Mouse (Mus musculus) midbrain, postnatal 0 days (tissue): ENCODE data around the gene Mrpl33. TPM values are rescaled to one million over a fixed set of nuclear protein-coding genes. Genes with fewer than 3 reads are reported as not detected.

Experiments used
- ATAC-seq: fragments of 200-750 bp; cut with Nextera tagmentation; 2 replicates; pipeline ENCODE4 v1.8.0; 2017; ENCODE audit warnings: moderate number of reproducible peaks, mild to moderate bottlenecking, moderate TSS enrichment, moderate library complexity; ENCODE audit not compliant: low FRiP score
- DNase-seq: peaks from one replicate; pipeline ENCODE4 v3.0.0-alpha.2; 2015; ENCODE audit warnings: low spot score
- H3K27ac ChIP-seq: fragments of 300-500 bp; sonication (generic); 2 replicates; pipeline ENCODE4 v1.5.1; 2014; ENCODE audit warnings: low read depth, mild to moderate bottlenecking, low read length, mixed read lengths
- H3K27me3 ChIP-seq: fragments of 300-500 bp; sonication (generic); 2 replicates; pipeline ENCODE4 v1.6.1; 2014; ENCODE audit warnings: low read length, control low read depth, mixed read lengths; ENCODE audit not compliant: insufficient read depth
- H3K36me3 ChIP-seq: fragments of 300-500 bp; sonication (generic); 2 replicates; pipeline ENCODE4 v1.6.1; 2014; ENCODE audit warnings: low read length, control low read depth, mixed read lengths; ENCODE audit not compliant: insufficient read depth
- H3K4me1 ChIP-seq: fragments of 300-500 bp; sonication (generic); 2 replicates; pipeline ENCODE4 v1.6.1; 2014; ENCODE audit warnings: mild to moderate bottlenecking, control low read depth, antibody characterized with exemption, low read length, mixed read lengths; ENCODE audit not compliant: insufficient read depth
- H3K4me2 ChIP-seq: fragments of 300-500 bp; sonication (generic); 2 replicates; pipeline ENCODE4 v1.6.1; 2014; ENCODE audit warnings: low read depth, mild to moderate bottlenecking, low read length, mixed read lengths; ENCODE audit not compliant: poor library complexity, severe bottlenecking
- H3K4me3 ChIP-seq: fragments of 300-500 bp; sonication (generic); 2 replicates; pipeline ENCODE4 v1.5.1; 2014; ENCODE audit warnings: low read depth, mild to moderate bottlenecking, low read length, moderate library complexity
- H3K9ac ChIP-seq: fragments of 300-500 bp; sonication (generic); replicated peaks from 2 replicates; pipeline ENCODE4 v1.6.1; 2014; ENCODE audit warnings: mild to moderate bottlenecking, low read length, moderate library complexity, mixed read lengths; ENCODE audit not compliant: poor library complexity, severe bottlenecking
- H3K9me3 ChIP-seq: fragments of 300-500 bp; sonication (generic); 2 replicates; pipeline ENCODE4 v1.6.1; 2016; ENCODE audit warnings: low read length, control low read depth
- CTCF ChIP-seq: IDR thresholded peaks from 2 replicates; pipeline ENCODE4 v1.5.1; 2016; ENCODE audit warnings: antibody characterized with exemption, mild to moderate bottlenecking
- WGBS: fragments of 180-500 bp; shearing (Covaris S2); extraction: QIAGEN DNeasy Blood & Tissue Kit; methylation state at CpG from one replicate; pipeline ENCODE4 v1.1.7; 2014; 5-methylcytosine and 5-hydroxymethylcytosine counted together
- polyA plus RNA-seq: library from polyadenylated mRNA; unstranded; fragments of >200 nt; fragmentation: Nextera tagmentation; extraction: Ambion mirVana; gene quantifications from 2 replicates; pipeline ENCODE4 v1.2.1, GENCODE M21; 2015
- total RNA-seq: library from RNA; depleted of rRNA; stranded (reverse); fragments of >200 nt; gene quantifications from 2 replicates; pipeline ENCODE4 v1.2.3, GENCODE M21; 2014

The Mrpl33 gene
- total and polyA plus RNA-seq, 2 experiments from 2014 or later: 79.9 to 283 TPM

- no peak for TF ChIP-seq CTCF
- DNase-seq: no peak
These were observed 1.4 kb downstream of the Mrpl33 start for GRCm38 (mm10) chr5:31598121-31598520.

GRCm38 (mm10) chr5:31598579-31598978, 1.8 kb downstream of the Mrpl33 start:
- ATAC-seq (no peak), DNase-seq (peak; percentile 47)
- no peak overlapping the region for H3K9ac ChIP-seq
- no peak overlapping the region for H3K4me2 ChIP-seq
- H3K27ac ChIP-seq: no peak overlapping the region
- no peaks in the 10 kb centered on the region for H3K9me3 ChIP-seq
- H3K4me1 ChIP-seq: peaks cover 4% of the 10 kb centered on the region
- WGBS: 65% methylated on average over 4 of the region's 4 CpGs
- TF ChIP-seq CTCF: peak; percentile 59
- no peaks in the 10 kb centered on the region for H3K36me3 ChIP-seq
- H3K27me3 ChIP-seq: no peaks in the 10 kb centered on the region
- no peak overlapping the region for H3K4me3 ChIP-seq

More at GRCm38 (mm10) chr5:31598121-31598520, 1.4 kb downstream of the Mrpl33 start:
- H3K9me3 ChIP-seq: no peaks in the 10 kb centered on the region
- H3K27ac ChIP-seq: no peak overlapping the region
- H3K4me1 ChIP-seq: peaks cover 4% of the 10 kb centered on the region
- no peaks in the 10 kb centered on the region for H3K27me3 ChIP-seq
- ATAC-seq: no peak
- WGBS: 80% methylated on average over 7 of the region's 7 CpGs
- no peak overlapping the region for H3K4me2 ChIP-seq
- no peaks in the 10 kb centered on the region for H3K36me3 ChIP-seq
- H3K4me3 ChIP-seq: no peak overlapping the region
- no peak overlapping the region for H3K9ac ChIP-seq

GRCm38 (mm10) chr5:31599161-31599560, 2.4 kb downstream of the Mrpl33 start:
- peak; percentile 44 for TF ChIP-seq CTCF
- Histone ChIP-seq H3K27me3 (no peaks in the 10 kb centered on the region), H3K4me1 (peaks cover 4% of the 10 kb centered on the region), H3K36me3 (no peaks in the 10 kb centered on the region), H3K9ac (no peak overlapping the region), H3K9me3 (no peaks in the 10 kb centered on the region), H3K4me2 (no peak overlapping the region), H3K4me3 (no peak overlapping the region), H3K27ac (no peak overlapping the region)
- ATAC-seq: no peak
- peak; percentile 17 for DNase-seq
- WGBS: 85% methylated on average over 2 of the region's 2 CpGs

- WGBS: 87% methylated on average over 7 of the region's 7 CpGs
- H3K27ac ChIP-seq: no peak overlapping the region
- no peak overlapping the region for H3K4me3 ChIP-seq
- ATAC-seq (no peak), DNase-seq (no peak)
- H3K4me1 ChIP-seq: peaks cover 4% of the 10 kb centered on the region
- no peak for TF ChIP-seq CTCF
- H3K36me3 ChIP-seq: no peaks in the 10 kb centered on the region
- no peaks in the 10 kb centered on the region for H3K27me3 ChIP-seq
- H3K4me2 ChIP-seq: no peak overlapping the region
- no peak overlapping the region for H3K9ac ChIP-seq
- no peaks in the 10 kb centered on the region for H3K9me3 ChIP-seq
These were observed 4.5 kb downstream of the Mrpl33 start for GRCm38 (mm10) chr5:31601162-31601722.

- no peak for DNase-seq
- no peaks in the 10 kb centered on the region for H3K36me3 ChIP-seq
- no peaks in the 10 kb centered on the region for H3K27me3 ChIP-seq
- H3K4me3 ChIP-seq: no peak overlapping the region
- 80% methylated on average over 1 of the region's 1 CpGs for WGBS
- no peaks in the 10 kb centered on the region for H3K4me1 ChIP-seq
- no peak overlapping the region for H3K9ac ChIP-seq
- no peak overlapping the region for H3K4me2 ChIP-seq
- no peak for ATAC-seq
- TF ChIP-seq CTCF: no peak
- H3K27ac ChIP-seq: no peak overlapping the region
- H3K9me3 ChIP-seq: no peaks in the 10 kb centered on the region
These were observed 5.6 kb downstream of the Mrpl33 start for GRCm38 (mm10) chr5:31602377-31602776.

- TF ChIP-seq CTCF: no peak
- no peaks in the 10 kb centered on the region for H3K4me1 ChIP-seq
- DNase-seq (no peak), ATAC-seq (no peak)
- H3K36me3 ChIP-seq: no peaks in the 10 kb centered on the region
- H3K9ac ChIP-seq: no peak overlapping the region
- WGBS: 89% methylated on average over 6 of the region's 6 CpGs
- no peak overlapping the region for H3K4me3 ChIP-seq
- no peak overlapping the region for H3K27ac ChIP-seq
- no peaks in the 10 kb centered on the region for H3K9me3 ChIP-seq
- H3K4me2 ChIP-seq: no peak overlapping the region
- H3K27me3 ChIP-seq: no peaks in the 10 kb centered on the region
These were observed 7.0 kb downstream of the Mrpl33 start for GRCm38 (mm10) chr5:31603766-31604165.
